12 mouse cellular contexts compared by ENCODE assay signal in the genomic region with DNA sequence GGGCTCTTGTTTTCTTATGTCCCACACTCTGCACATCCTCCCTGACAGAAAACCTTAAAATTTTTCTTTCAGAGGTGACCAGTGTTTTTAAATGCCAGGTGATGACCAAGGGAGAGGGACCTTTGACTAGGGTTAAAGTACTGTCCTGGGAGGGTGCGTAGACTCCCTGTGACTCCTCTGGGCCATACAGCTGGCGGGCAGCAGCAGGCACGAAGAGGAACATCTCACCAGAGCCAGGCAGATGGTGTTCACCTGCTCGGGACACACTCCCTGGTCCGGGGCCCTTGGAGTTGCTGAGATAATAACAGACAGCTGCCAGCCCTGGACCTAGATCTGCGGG.
DNase-seq lines count a peak whose midpoint lies in the region; ATAC-seq and TF ChIP-seq lines count a peak whose summit lies in the region.
"Had no signal": no experiment of that assay in that cellular context is flagged by ENCODE, and none has a peak within 500 bp of the region (broad histone marks: within the 10 kb centered on the region; RNA-seq: fewer than 3 reads in every experiment).

No protein-coding gene starts in this region.

- no peak overlapping the region for H3K4me2 ChIP-seq in liver, embryonic 11.5 days
- no peak overlapping the region for H3K4me2 ChIP-seq in forebrain, embryonic 16.5 days (ENCODE audit: low read length)
- no peak overlapping the region for H3K4me2 ChIP-seq in limb, embryonic 14.5 days (replicated peaks; ENCODE audit: low read depth, low read length, severe bottlenecking)

- 85% methylated on average over 6 of the region's 6 CpGs for WGBS in liver, embryonic 11.5 days
- 22% methylated on average over 6 of the region's 6 CpGs for WGBS in forebrain, embryonic 16.5 days
- 44% methylated on average over 6 of the region's 6 CpGs for WGBS in limb, embryonic 14.5 days
- 30% methylated on average over 6 of the region's 6 CpGs for WGBS in small intestine, adult 2 months

- H3K27me3 ChIP-seq in liver, embryonic 11.5 days (replicated peaks; ENCODE audit: control insufficient read depth, insufficient read depth, low read length), result no peaks in the 10 kb centered on the region
- no peaks in the 10 kb centered on the region for H3K27me3 ChIP-seq in forebrain, embryonic 16.5 days (replicated peaks; ENCODE audit: control insufficient read depth, insufficient read depth, low read length)
- no peaks in the 10 kb centered on the region for H3K27me3 ChIP-seq in limb, embryonic 14.5 days (ENCODE audit: control insufficient read depth, insufficient read depth, low read length)
- H3K27me3 ChIP-seq in small intestine, adult 2 months (ENCODE audit: control insufficient read depth, insufficient read depth, low read length), result no peaks in the 10 kb centered on the region
- H3K27me3 ChIP-seq: CH12.LX had no signal

- no peaks in the 10 kb centered on the region; the same call in 1 of the 2 replicates for H3K36me3 ChIP-seq in liver, embryonic 11.5 days (ENCODE audit: control insufficient read depth, insufficient read depth, low read length)
- H3K36me3 ChIP-seq in forebrain, embryonic 16.5 days (ENCODE audit: control insufficient read depth, insufficient read depth), result no peaks in the 10 kb centered on the region
- H3K36me3 ChIP-seq in limb, embryonic 14.5 days (ENCODE audit: control insufficient read depth, insufficient read depth, low read length), result 0 out of 2 replicates have a peak, but pooled peaks cover 5% of the 10 kb centered on the region
- H3K36me3 ChIP-seq in small intestine, adult 2 months (ENCODE audit: control insufficient read depth, insufficient read depth, low read length), result no peaks in the 10 kb centered on the region

- no peak for TF ChIP-seq POLR2A in limb, embryonic 14.5 days (IDR thresholded peaks at IDR 0.05; ENCODE audit: borderline replicate concordance, extremely low read depth, insufficient read depth, insufficient read length)
- no peak for TF ChIP-seq POLR2A in small intestine, adult 2 months (IDR thresholded peaks at IDR 0.05; ENCODE audit: low read depth, low read length)

- ATAC-seq in liver, embryonic 11.5 days (replicated peaks; ENCODE audit: low FRiP score), result no peak
- ATAC-seq in forebrain, embryonic 16.5 days, result no peak
- ATAC-seq in limb, embryonic 14.5 days (ENCODE audit: low FRiP score, low read depth), result no peak
- ATAC-seq: activated CD4-positive, CD25-positive, alpha-beta regulatory T cell, adult 4 months had no signal

- H3K9ac ChIP-seq in liver, embryonic 11.5 days (ENCODE audit: low read depth, low read length), result no peak overlapping the region
- H3K9ac ChIP-seq in forebrain, embryonic 16.5 days (replicated peaks; ENCODE audit: low read depth, low read length), result no peak overlapping the region
- no peak overlapping the region for H3K9ac ChIP-seq in limb, embryonic 14.5 days (ENCODE audit: low read depth, low read length, severe bottlenecking)

- H3K27ac ChIP-seq in liver, embryonic 11.5 days (ENCODE audit: low read depth, low read length), result peak overlapping the region; percentile 26; the same call in 1 of the 2 replicates
- peak overlapping the region; percentile 31; the same call in 1 of the 2 replicates for H3K27ac ChIP-seq in forebrain, embryonic 16.5 days (ENCODE audit: low read length)
- H3K27ac ChIP-seq in limb, embryonic 14.5 days (replicated peaks; ENCODE audit: low read depth, low read length), result 0 out of 2 replicates have a peak overlapping the region, but pooled peaks have one; percentile 33
- H3K27ac ChIP-seq in small intestine, adult 2 months (ENCODE audit: insufficient read depth, low read depth, low read length), result peak overlapping the region; percentile 10; the same call in 1 of the 2 replicates

- H3K4me1 ChIP-seq in liver, embryonic 11.5 days (replicated peaks; ENCODE audit: control insufficient read depth, insufficient read depth, low read length), result peaks cover 55% of the 10 kb centered on the region
- H3K4me1 ChIP-seq in forebrain, embryonic 16.5 days (replicated peaks; ENCODE audit: control insufficient read depth, insufficient read depth, low read length), result peaks cover 66% of the 10 kb centered on the region
- peaks cover 54% of the 10 kb centered on the region for H3K4me1 ChIP-seq in limb, embryonic 14.5 days (ENCODE audit: control insufficient read depth, insufficient read depth, low read length)
- peaks cover 47% of the 10 kb centered on the region for H3K4me1 ChIP-seq in small intestine, adult 2 months (ENCODE audit: control insufficient read depth, insufficient read depth, insufficient read length, low read length)

- no peak for TF ChIP-seq CTCF in small intestine, adult 2 months (IDR thresholded peaks at IDR 0.05; ENCODE audit: extremely low read depth, insufficient read length, insufficient replicate concordance, low read depth, low read length)

- no peaks in the 10 kb centered on the region for H3K9me3 ChIP-seq in liver, embryonic 11.5 days (ENCODE audit: control insufficient read depth, low read length)
- H3K9me3 ChIP-seq in forebrain, embryonic 16.5 days (ENCODE audit: control insufficient read depth, low read length), result no peaks in the 10 kb centered on the region
- no peaks in the 10 kb centered on the region for H3K9me3 ChIP-seq in limb, embryonic 14.5 days (ENCODE audit: control insufficient read depth, low read length)

- no peak for DNase-seq in liver, embryonic 11.5 days (ENCODE audit: low spot score)
- no peak for DNase-seq in liver
- no peak for DNase-seq in limb, embryonic 14.5 days (ENCODE audit: low spot score)
- no peak for DNase-seq in left cerebral cortex, adult 18-20 months (ENCODE audit: low spot score in 2 of 2)
- DNase-seq in ovary, postnatal 14 days (ENCODE audit: low spot score), result no peak
- no peak for DNase-seq in retina, embryonic 14.5 days (ENCODE audit: low spot score)
- DNase-seq: cerebellum, adult 11 months had no signal

- H3K4me3 ChIP-seq in liver, embryonic 11.5 days (ENCODE audit: low read depth, low read length), result no peak overlapping the region
- H3K4me3 ChIP-seq in forebrain, embryonic 16.5 days (replicated peaks; ENCODE audit: low read length), result no peak overlapping the region
- no peak overlapping the region for H3K4me3 ChIP-seq in limb, embryonic 14.5 days (replicated peaks; ENCODE audit: low read length)
- no peak overlapping the region for H3K4me3 ChIP-seq in small intestine, adult 2 months (ENCODE audit: low read depth, low read length)
- H3K4me3 ChIP-seq: erythroblast, embryonic 14.5 days had no signal
